Mouse (Mus musculus) olfactory bulb, adult 2 months (tissue): ENCODE measurements around the gene Rfx2. TPM values are rescaled to one million over a fixed set of nuclear protein-coding genes. Genes with fewer than 3 reads are reported as not detected.

ENCODE experiments used
- H3K27ac ChIP-seq: fragments of 200-500 bp; 2 replicates; pipeline ENCODE4 v1.5.1; 2012; ENCODE audit warnings: low read depth, low read length; ENCODE audit not compliant: insufficient read depth
- H3K4me1 ChIP-seq: fragments of 200-500 bp; 2 replicates; pipeline ENCODE4 v1.6.1; 2012; ENCODE audit warnings: low read length; ENCODE audit not compliant: control insufficient read depth, insufficient read depth
- H3K4me3 ChIP-seq: fragments of 200-500 bp; 2 replicates; pipeline ENCODE4 v1.5.1; 2012; ENCODE audit warnings: mild to moderate bottlenecking, low read depth, low read length, moderate library complexity; ENCODE audit not compliant: insufficient read depth
- CTCF ChIP-seq: fragments of 200-500 bp; IDR thresholded peaks from 2 replicates; pipeline ENCODE4 v1.5.1; 2012; ENCODE audit warnings: low read depth, mild to moderate bottlenecking, low read length, moderate library complexity; ENCODE audit not compliant: insufficient read depth
- POLR2A ChIP-seq: fragments of 200-500 bp; IDR thresholded peaks from 2 replicates; pipeline ENCODE4 v1.6.1; 2012; ENCODE audit warnings: mild to moderate bottlenecking, low read depth, low read length, moderate library complexity; ENCODE audit not compliant: insufficient read depth
- WGBS: fragments of 180-500 bp; shearing (Covaris S2); methylation state at CpG from one replicate; pipeline ENCODE4 v1.1.7; 2018; 5-methylcytosine and 5-hydroxymethylcytosine counted together
- polyA plus RNA-seq: library from polyadenylated mRNA; stranded (reverse); fragments of >200 nt; gene quantifications from 2 replicates; pipeline ENCODE4 v1.2.4, GENCODE M21; 2012; ENCODE audit warnings: low replicate concordance; ENCODE audit not compliant: missing spikeins, insufficient read depth, insufficient read length

The Rfx2 gene
- polyA plus RNA-seq, 1 experiment, result not detected

- Histone ChIP-seq H3K27ac (no peak overlapping the region), H3K4me3 (no peak overlapping the region), H3K4me1 (peaks cover 27% of the 10 kb centered on the region)
- TF ChIP-seq CTCF, result no peak
- no peak for TF ChIP-seq POLR2A
- WGBS, result 28% methylated on average over 6 of the region's 6 CpGs
Observed at GRCm38 (mm10) chr17:56729151-56729550, 101.7 kb downstream of the Rfx2 start.

GRCm38 (mm10) chr17:56728117-56728516 is 102.7 kb downstream of the Rfx2 start:
- WGBS, result 7% methylated on average over 12 of the region's 12 CpGs
- Histone ChIP-seq H3K4me1 (peaks cover 28% of the 10 kb centered on the region), H3K27ac (no peak overlapping the region), H3K4me3 (no peak overlapping the region)
- TF ChIP-seq POLR2A (no peak), CTCF (no peak)

DNA sequence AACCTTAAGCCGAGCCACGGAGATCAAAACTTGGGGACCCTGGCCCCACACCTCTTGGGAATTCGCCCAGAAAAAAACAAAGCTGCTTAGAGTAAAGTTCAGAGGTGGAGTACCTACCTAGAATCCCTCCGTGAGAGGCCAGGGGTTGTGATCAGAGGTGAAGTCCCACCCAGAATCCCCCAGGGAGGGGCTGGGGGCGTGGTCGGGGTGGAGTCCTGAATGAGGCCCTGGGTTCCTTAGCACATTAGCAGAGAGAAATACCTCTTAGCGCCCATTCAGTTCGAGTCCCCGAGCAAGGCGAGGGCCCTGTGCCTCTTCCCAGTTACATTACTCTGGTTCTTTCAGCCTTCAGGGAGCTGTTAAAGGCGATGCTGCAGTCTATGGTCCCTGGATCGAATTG is 103.2 kb downstream of the Rfx2 start:
- 21% methylated on average over 12 of the region's 12 CpGs for WGBS
- no peak overlapping the region for H3K4me3 ChIP-seq
- peaks cover 31% of the 10 kb centered on the region for H3K4me1 ChIP-seq
- H3K27ac ChIP-seq, result no peak overlapping the region
- TF ChIP-seq CTCF, result no peak
- TF ChIP-seq POLR2A, result no peak

- TF ChIP-seq POLR2A, result no peak
- TF ChIP-seq CTCF, result no peak
- Histone ChIP-seq H3K27ac (no peak overlapping the region), H3K4me1 (peaks cover 31% of the 10 kb centered on the region), H3K4me3 (no peak overlapping the region)
- WGBS, result 39% methylated on average over 7 of the region's 7 CpGs
Observed at GRCm38 (mm10) chr17:56727029-56727649, 103.7 kb downstream of the Rfx2 start.

Other genes with a start within 250 kb of the Rfx2 start
- 339 TPM in 1 of 2 replicates, not detected in the other for gene Safb2, start 246.4 kb downstream of the Rfx2 start, polyA plus RNA-seq
- 696 TPM in 1 of 2 replicates, not detected in the other for gene Safb, start 246.2 kb downstream of the Rfx2 start, polyA plus RNA-seq
- not detected in 2 replicates for gene 2410015M20Rik, start 221.2 kb downstream of the Rfx2 start, polyA plus RNA-seq
- gene Rpl36, start 217.6 kb downstream of the Rfx2 start, polyA plus RNA-seq, result not detected in 2 replicates
- not detected in 2 replicates for gene Lonp1, start 204.1 kb downstream of the Rfx2 start, polyA plus RNA-seq
- not detected in 2 replicates for gene Catsperd, start 202.9 kb downstream of the Rfx2 start, polyA plus RNA-seq
- gene Ranbp3, start 157.7 kb downstream of the Rfx2 start, polyA plus RNA-seq, result not detected in 2 replicates
- gene Ndufa11, start 113.2 kb downstream of the Rfx2 start, polyA plus RNA-seq, result not detected in 2 replicates
- not detected in 2 replicates for gene Vmac, start 113.0 kb downstream of the Rfx2 start, polyA plus RNA-seq
- not detected in 2 replicates for gene Nrtn, start 73.5 kb downstream of the Rfx2 start, polyA plus RNA-seq
- not detected in 2 replicates for gene Dus3l, start 66.3 kb downstream of the Rfx2 start, polyA plus RNA-seq
- gene Prr22, start 60.8 kb downstream of the Rfx2 start, polyA plus RNA-seq, result not detected in 2 replicates
- gene Acsbg2, start 43.4 kb upstream of the Rfx2 start, polyA plus RNA-seq, result not detected in 2 replicates
- not detected in 2 replicates for gene 1700061G19Rik, start 44.5 kb upstream of the Rfx2 start, polyA plus RNA-seq
- gene Mllt1, start 104.4 kb upstream of the Rfx2 start, polyA plus RNA-seq, result not detected in 2 replicates
- not detected in 2 replicates for gene Acer1, start 151.1 kb upstream of the Rfx2 start, polyA plus RNA-seq
- not detected in 2 replicates for gene Clpp, start 159.3 kb upstream of the Rfx2 start, polyA plus RNA-seq
- gene Alkbh7, start 166.3 kb upstream of the Rfx2 start, polyA plus RNA-seq, result not detected in 2 replicates
- not detected in 2 replicates for gene Pspn, start 169.0 kb upstream of the Rfx2 start, polyA plus RNA-seq
- gene Gtf2f1, start 180.3 kb upstream of the Rfx2 start, polyA plus RNA-seq, result not detected in 2 replicates
- gene Gm17949, start 180.5 kb upstream of the Rfx2 start, polyA plus RNA-seq, result not detected in 2 replicates
- 183 TPM in 1 of 2 replicates, not detected in the other for gene Khsrp, start 200.5 kb upstream of the Rfx2 start, polyA plus RNA-seq
- gene Slc25a41, start 210.6 kb upstream of the Rfx2 start, polyA plus RNA-seq, result not detected in 2 replicates
- gene Crb3, start 228.1 kb upstream of the Rfx2 start, polyA plus RNA-seq, result not detected in 2 replicates
- gene Slc25a23, start 228.8 kb upstream of the Rfx2 start, polyA plus RNA-seq, result 526 and 583 TPM in 2 replicates
- gene Dennd1c, start 247.5 kb upstream of the Rfx2 start, polyA plus RNA-seq, result not detected in 2 replicates